Mouse (Mus musculus) limb, embryonic 15.5 days (tissue): ENCODE results near the gene Dgkh. TPM values are rescaled to one million over a fixed set of nuclear protein-coding genes. Genes with fewer than 3 reads are reported as not detected.
"Not testable (repeated sequence)": the region's sequence is repeated elsewhere in the genome, so short reads cannot be mapped to it uniquely, and the experiment has no call there.

ENCODE experiments used
- ATAC-seq: fragments of 200-750 bp; cut with Nextera tagmentation; 2 replicates; pipeline ENCODE4 v1.8.0; 2017; ENCODE audit warnings: low read depth, moderate TSS enrichment; ENCODE audit not compliant: insufficient number of reproducible peaks, low FRiP score, low TSS enrichment
- H3K27ac ChIP-seq: fragments of 300-500 bp; sonication (generic); 2 replicates; pipeline ENCODE4 v1.5.1; 2015; ENCODE audit warnings: moderate library complexity, mild to moderate bottlenecking, inconsistent platforms
- H3K27me3 ChIP-seq: fragments of 300-500 bp; sonication (generic); 2 replicates; pipeline ENCODE4 v1.6.1; 2015; ENCODE audit warnings: inconsistent platforms
- H3K36me3 ChIP-seq: fragments of 300-500 bp; sonication (generic); 2 replicates; pipeline ENCODE4 v1.6.1; 2015; ENCODE audit warnings: inconsistent platforms
- H3K4me1 ChIP-seq: fragments of 300-500 bp; sonication (generic); 2 replicates; pipeline ENCODE4 v1.6.1; 2015; ENCODE audit warnings: inconsistent platforms
- H3K4me2 ChIP-seq: fragments of 300-500 bp; sonication (generic); 2 replicates; pipeline ENCODE4 v1.6.1; 2015; ENCODE audit warnings: mild to moderate bottlenecking, inconsistent platforms
- H3K4me3 ChIP-seq: fragments of 300-500 bp; sonication (generic); 2 replicates; pipeline ENCODE4 v1.5.1; 2015; ENCODE audit warnings: mild to moderate bottlenecking, inconsistent platforms
- H3K9ac ChIP-seq: fragments of 300-500 bp; sonication (generic); 2 replicates; pipeline ENCODE4 v1.6.1; 2015; ENCODE audit warnings: inconsistent platforms
- H3K9me3 ChIP-seq: fragments of 300-500 bp; sonication (generic); 2 replicates; pipeline ENCODE4 v1.6.1; 2016; ENCODE audit warnings: inconsistent platforms
- WGBS: fragments of 180-500 bp; shearing (Covaris S2); methylation state at CpG from one replicate; pipeline ENCODE4 v1.1.7; 2015; 5-methylcytosine and 5-hydroxymethylcytosine counted together
- polyA plus RNA-seq: library from polyadenylated mRNA; unstranded; fragments of >200 nt; fragmentation: Nextera tagmentation; extraction: Ambion mirVana; gene quantifications from 2 replicates; pipeline ENCODE4 v1.2.1, GENCODE M21; 2015

Gene Dgkh
- polyA plus RNA-seq, 1 experiment from 2014 or later, result 1.5 TPM

- Histone ChIP-seq H3K36me3 (no peaks in the 10 kb centered on the region), H3K9ac (no peak overlapping the region), H3K27ac (no peak overlapping the region), H3K4me1 (peaks cover 9% of the 10 kb centered on the region), H3K27me3 (peaks cover 3% of the 10 kb centered on the region; the same call in 1 of the 2 replicates), H3K4me2 (no peak overlapping the region), H3K9me3 (no peaks in the 10 kb centered on the region), H3K4me3 (no peak overlapping the region)
- 36% methylated on average over 5 of the region's 5 CpGs for WGBS
- no peak for ATAC-seq
These were observed 2.0 kb upstream of the Dgkh start for GRCm38 (mm10) chr14:78734605-78735004.

- not testable (repeated sequence) for H3K4me1 ChIP-seq, H3K27ac ChIP-seq, H3K4me2 ChIP-seq, H3K9me3 ChIP-seq, H3K36me3 ChIP-seq, H3K27me3 ChIP-seq, H3K4me3 ChIP-seq, ATAC-seq, H3K9ac ChIP-seq
- WGBS, result 53% methylated on average over 5 of the region's 5 CpGs
These were observed 1.6 kb upstream of the Dgkh start for GRCm38 (mm10) chr14:78734203-78734602.

GRCm38 (mm10) chr14:78733366-78734076 lies 945 bp upstream of the Dgkh start:
- H3K4me2 ChIP-seq, result peak overlapping the region; percentile 96
- H3K9me3 ChIP-seq, result no peaks in the 10 kb centered on the region
- H3K4me3 ChIP-seq, result peak overlapping the region; percentile 85
- no peaks in the 10 kb centered on the region for H3K36me3 ChIP-seq
- H3K9ac ChIP-seq, result no peak overlapping the region; the same call in 1 of the 2 replicates
- WGBS, result 27% methylated on average over 12 of the region's 12 CpGs
- ATAC-seq, result no peak
- peak overlapping the region; percentile 77; the same call in 1 of the 2 replicates for H3K27ac ChIP-seq
- peaks cover 9% of the 10 kb centered on the region for H3K4me1 ChIP-seq
- H3K27me3 ChIP-seq, result peaks cover 3% of the 10 kb centered on the region; the same call in 1 of the 2 replicates

- Histone ChIP-seq H3K9ac (peak overlapping the region; percentile 72), H3K27me3 (peaks cover 3% of the 10 kb centered on the region; the same call in 1 of the 2 replicates), H3K4me2 (peak overlapping the region; percentile 96), H3K36me3 (no peaks in the 10 kb centered on the region), H3K27ac (peak overlapping the region; percentile 79), H3K9me3 (no peaks in the 10 kb centered on the region), H3K4me3 (peak overlapping the region; percentile 85), H3K4me1 (peaks cover 9% of the 10 kb centered on the region)
- under 1% methylated on average over 67 of the region's 90 CpGs for WGBS
- ATAC-seq, result 0 out of 2 replicates have a peak, but pooled peaks have one; percentile 35
These were observed 542 bp downstream of the Dgkh start for GRCm38 (mm10) chr14:78731852-78732616.

- no peak for ATAC-seq
- Histone ChIP-seq H3K4me3 (peak overlapping the region; percentile 85), H3K36me3 (no peaks in the 10 kb centered on the region), H3K4me1 (peaks cover 9% of the 10 kb centered on the region), H3K9me3 (no peaks in the 10 kb centered on the region), H3K9ac (no peak overlapping the region), H3K27me3 (peaks cover 3% of the 10 kb centered on the region; the same call in 1 of the 2 replicates), H3K4me2 (peak overlapping the region; percentile 96), H3K27ac (no peak overlapping the region)
- 14% methylated on average over 12 of the region's 12 CpGs for WGBS
These were observed 1.3 kb downstream of the Dgkh start for GRCm38 (mm10) chr14:78731240-78731639.

GRCm38 (mm10) chr14:78725976-78726375 lies 6.6 kb downstream of the Dgkh start:
- no peaks in the 10 kb centered on the region for H3K27me3 ChIP-seq
- no peaks in the 10 kb centered on the region for H3K9me3 ChIP-seq
- ATAC-seq, result no peak
- peak overlapping the region; percentile 93 for H3K4me2 ChIP-seq
- peaks cover 17% of the 10 kb centered on the region for H3K4me1 ChIP-seq
- no peak overlapping the region for H3K9ac ChIP-seq
- peak overlapping the region; percentile 68 for H3K4me3 ChIP-seq
- WGBS, result 26% methylated on average over 13 of the region's 13 CpGs
- H3K27ac ChIP-seq, result no peak overlapping the region
- no peaks in the 10 kb centered on the region for H3K36me3 ChIP-seq

GRCm38 (mm10) chr14:78725307-78725956 lies 7.1 kb downstream of the Dgkh start:
- Histone ChIP-seq H3K9me3 (no peaks in the 10 kb centered on the region), H3K9ac (peak overlapping the region; percentile 60), H3K36me3 (no peaks in the 10 kb centered on the region), H3K4me3 (peak overlapping the region; percentile 68), H3K27me3 (no peaks in the 10 kb centered on the region), H3K4me1 (peaks cover 17% of the 10 kb centered on the region), H3K4me2 (peak overlapping the region; percentile 93), H3K27ac (no peak overlapping the region)
- 3% methylated on average over 26 of the region's 26 CpGs for WGBS
- ATAC-seq, result peak; percentile 40; the same call in 1 of the 2 replicates

GRCm38 (mm10) chr14:78724414-78725306 lies 7.9 kb downstream of the Dgkh start:
- H3K9me3 ChIP-seq, result no peaks in the 10 kb centered on the region
- no peaks in the 10 kb centered on the region for H3K27me3 ChIP-seq
- peak overlapping the region; percentile 60 for H3K9ac ChIP-seq
- H3K4me3 ChIP-seq, result peak overlapping the region; percentile 68
- peak overlapping the region; percentile 93 for H3K4me2 ChIP-seq
- peaks cover 17% of the 10 kb centered on the region for H3K4me1 ChIP-seq
- H3K36me3 ChIP-seq, result no peaks in the 10 kb centered on the region
- H3K27ac ChIP-seq, result no peak overlapping the region
- 2% methylated on average over 52 of the region's 52 CpGs for WGBS
- 0 out of 2 replicates have a peak, but pooled peaks have one; percentile 35 for ATAC-seq

GRCm38 (mm10) chr14:78723655-78724054 lies 8.9 kb downstream of the Dgkh start:
- not testable (repeated sequence) for H3K36me3 ChIP-seq, H3K4me2 ChIP-seq

GRCm38 (mm10) chr14:78722031-78722430 lies 10.5 kb downstream of the Dgkh start:
- no peaks in the 10 kb centered on the region for H3K9me3 ChIP-seq
- ATAC-seq, result no peak
- WGBS, result 81% methylated on average over 5 of the region's 5 CpGs

More at GRCm38 (mm10) chr14:78723655-78724054, 8.9 kb downstream of the Dgkh start:
- not testable (repeated sequence) for H3K9me3 ChIP-seq, ATAC-seq, H3K4me3 ChIP-seq, H3K27ac ChIP-seq, H3K9ac ChIP-seq, H3K27me3 ChIP-seq
- H3K4me1 ChIP-seq, result peaks cover 17% of the 10 kb centered on the region
- WGBS, result 90% methylated on average over 4 of the region's 4 CpGs

GRCm38 (mm10) chr14:78716035-78716434 lies 16.5 kb downstream of the Dgkh start:
- H3K36me3 ChIP-seq, result 0 out of 2 replicates have a peak, but pooled peaks cover 2% of the 10 kb centered on the region
- no peak for ATAC-seq
- 79% methylated on average over 7 of the region's 7 CpGs for WGBS

More at GRCm38 (mm10) chr14:78722031-78722430, 10.5 kb downstream of the Dgkh start:
- peaks cover 17% of the 10 kb centered on the region for H3K4me1 ChIP-seq
- H3K4me3 ChIP-seq, result no peak overlapping the region
- no peak overlapping the region for H3K4me2 ChIP-seq
- no peaks in the 10 kb centered on the region for H3K27me3 ChIP-seq
- H3K36me3 ChIP-seq, result 0 out of 2 replicates have a peak, but pooled peaks cover 2% of the 10 kb centered on the region
- no peak overlapping the region for H3K27ac ChIP-seq
- H3K9ac ChIP-seq, result no peak overlapping the region

More at GRCm38 (mm10) chr14:78716035-78716434, 16.5 kb downstream of the Dgkh start:
- H3K4me3 ChIP-seq, result no peak overlapping the region
- no peaks in the 10 kb centered on the region for H3K4me1 ChIP-seq
- no peaks in the 10 kb centered on the region for H3K27me3 ChIP-seq
- no peak overlapping the region for H3K4me2 ChIP-seq
- H3K9me3 ChIP-seq, result no peaks in the 10 kb centered on the region
- H3K9ac ChIP-seq, result no peak overlapping the region
- H3K27ac ChIP-seq, result no peak overlapping the region
